Mouse (Mus musculus): ENCODE measurements around the gene Eefsec. TPM values are rescaled to one million over a fixed set of nuclear protein-coding genes. Genes with fewer than 3 reads are reported as not detected.
A peak's percentile ranks its signal among the peaks of the same experiment; 100 is the strongest.

Eefsec gene
- 37.7 and 42.8 TPM in 2 replicates for polyA plus RNA-seq (2015; fragmentation: Nextera tagmentation; extraction: Ambion mirVana)

GRCm38 (mm10) chr6:88446063-88447002, at the start of gene Eefsec:
TSS of gene Eefsec (minus strand) at chr6:88446539.
- Histone ChIP-seq H3K27ac (peak within 1 kb of the TSS; percentile 82), H3K4me3 (replicated peaks) (peak within 1 kb of the TSS; percentile 93), H3K4me2 (peak within 1 kb of the TSS; percentile 90), H3K27me3 (peaks cover 4% of the 10 kb centered on the region; the same call in 1 of the 2 replicates), H3K9me3 (replicated peaks) (no peaks in the 10 kb centered on the region), H3K36me3 (no peaks in the 10 kb centered on the region), H3K9ac (peak within 1 kb of the TSS; percentile 86), H3K4me1 (peaks cover 18% of the 10 kb centered on the region)
- under 1% methylated on average over 72 of the region's 72 CpGs for WGBS
- peak; percentile 89 for ATAC-seq (replicated peaks; ENCODE audit: low FRiP score)

GRCm38 (mm10) chr6:88493712-88494111, 47.4 kb upstream of the Eefsec start:
- H3K27ac ChIP-seq = no peak overlapping the region
- H3K27me3 ChIP-seq = no peaks in the 10 kb centered on the region
- H3K9me3 ChIP-seq (replicated peaks) = no peaks in the 10 kb centered on the region
- H3K4me1 ChIP-seq = 0 out of 2 replicates have a peak, but pooled peaks cover 2% of the 10 kb centered on the region
- H3K4me3 ChIP-seq (replicated peaks) = no peak overlapping the region
- no peak overlapping the region for H3K9ac ChIP-seq
- H3K36me3 ChIP-seq = peaks cover 74% of the 10 kb centered on the region
- no peak overlapping the region for H3K4me2 ChIP-seq
- 89% methylated on average over 6 of the region's 6 CpGs for WGBS
- ATAC-seq (replicated peaks; ENCODE audit: low FRiP score) = no peak

- Histone ChIP-seq H3K27me3 (no peaks in the 10 kb centered on the region), H3K4me3 (replicated peaks) (no peak overlapping the region), H3K4me2 (no peak overlapping the region), H3K4me1 (0 out of 2 replicates have a peak, but pooled peaks cover 2% of the 10 kb centered on the region), H3K9me3 (replicated peaks) (no peaks in the 10 kb centered on the region), H3K9ac (no peak overlapping the region), H3K36me3 (peaks cover 77% of the 10 kb centered on the region), H3K27ac (no peak overlapping the region)
- WGBS = 91% methylated on average over 12 of the region's 12 CpGs
- ATAC-seq (replicated peaks; ENCODE audit: low FRiP score) = no peak
Measured at GRCm38 (mm10) chr6:88490629-88491354, 44.5 kb upstream of the Eefsec start.

- ATAC-seq (replicated peaks; ENCODE audit: low FRiP score) = no peak
- H3K4me2 ChIP-seq = no peak overlapping the region
- 92% methylated on average over 6 of the region's 6 CpGs for WGBS
- H3K4me3 ChIP-seq (replicated peaks) = no peak overlapping the region
- no peak overlapping the region for H3K9ac ChIP-seq
- no peaks in the 10 kb centered on the region for H3K27me3 ChIP-seq
- H3K9me3 ChIP-seq (replicated peaks) = no peaks in the 10 kb centered on the region
- peaks cover 86% of the 10 kb centered on the region for H3K36me3 ChIP-seq
- no peaks in the 10 kb centered on the region for H3K4me1 ChIP-seq
- H3K27ac ChIP-seq = no peak overlapping the region
Measured at GRCm38 (mm10) chr6:88489834-88490233, 43.5 kb upstream of the Eefsec start.

GRCm38 (mm10) chr6:88489026-88489425, 42.7 kb upstream of the Eefsec start:
- Histone ChIP-seq H3K36me3 (peaks cover 92% of the 10 kb centered on the region), H3K9ac (no peak overlapping the region), H3K4me2 (no peak overlapping the region), H3K27ac (no peak overlapping the region), H3K9me3 (replicated peaks) (no peaks in the 10 kb centered on the region), H3K4me1 (no peaks in the 10 kb centered on the region), H3K27me3 (no peaks in the 10 kb centered on the region), H3K4me3 (replicated peaks) (no peak overlapping the region)
- no peak for ATAC-seq (replicated peaks; ENCODE audit: low FRiP score)
- WGBS = 91% methylated on average over 7 of the region's 7 CpGs

GRCm38 (mm10) chr6:88486893-88487292, 40.6 kb upstream of the Eefsec start:
- Histone ChIP-seq H3K36me3 (peaks cover 92% of the 10 kb centered on the region), H3K4me1 (no peaks in the 10 kb centered on the region), H3K27me3 (no peaks in the 10 kb centered on the region), H3K4me3 (replicated peaks) (no peak overlapping the region), H3K9ac (no peak overlapping the region), H3K4me2 (no peak overlapping the region), H3K9me3 (replicated peaks) (no peaks in the 10 kb centered on the region), H3K27ac (no peak overlapping the region)
- no peak for ATAC-seq (replicated peaks; ENCODE audit: low FRiP score)
- 77% methylated on average over 8 of the region's 8 CpGs for WGBS

- H3K4me1 ChIP-seq = no peaks in the 10 kb centered on the region
- H3K27me3 ChIP-seq = no peaks in the 10 kb centered on the region
- H3K9me3 ChIP-seq (replicated peaks) = no peaks in the 10 kb centered on the region
- no peak overlapping the region for H3K4me3 ChIP-seq (replicated peaks)
- WGBS = 79% methylated on average over 6 of the region's 6 CpGs
- no peak overlapping the region for H3K4me2 ChIP-seq
- no peak overlapping the region for H3K9ac ChIP-seq
- H3K36me3 ChIP-seq = peaks cover 92% of the 10 kb centered on the region
- ATAC-seq (replicated peaks; ENCODE audit: low FRiP score) = no peak
- H3K27ac ChIP-seq = no peak overlapping the region
Measured at GRCm38 (mm10) chr6:88485378-88485777, 39.0 kb upstream of the Eefsec start.

- no peak for ATAC-seq (replicated peaks; ENCODE audit: low FRiP score)
- no peaks in the 10 kb centered on the region for H3K27me3 ChIP-seq
Measured at GRCm38 (mm10) chr6:88483913-88484312, 37.6 kb upstream of the Eefsec start.

GRCm38 (mm10) chr6:88483111-88483510, 36.8 kb upstream of the Eefsec start:
- H3K9ac ChIP-seq = no peak overlapping the region
- 68% methylated on average over 7 of the region's 7 CpGs for WGBS
- H3K27me3 ChIP-seq = no peaks in the 10 kb centered on the region
- H3K4me3 ChIP-seq (replicated peaks) = no peak overlapping the region
- peaks cover 99% of the 10 kb centered on the region for H3K36me3 ChIP-seq
- no peaks in the 10 kb centered on the region for H3K9me3 ChIP-seq (replicated peaks)
- H3K4me2 ChIP-seq = no peak overlapping the region
- no peak overlapping the region for H3K27ac ChIP-seq
- ATAC-seq (replicated peaks; ENCODE audit: low FRiP score) = no peak
- H3K4me1 ChIP-seq = no peaks in the 10 kb centered on the region

More at GRCm38 (mm10) chr6:88483913-88484312, 37.6 kb upstream of the Eefsec start:
- H3K36me3 ChIP-seq = peaks cover 99% of the 10 kb centered on the region
- H3K4me2 ChIP-seq = no peak overlapping the region
- H3K4me1 ChIP-seq = no peaks in the 10 kb centered on the region
- no peak overlapping the region for H3K27ac ChIP-seq
- H3K9ac ChIP-seq = no peak overlapping the region
- no peaks in the 10 kb centered on the region for H3K9me3 ChIP-seq (replicated peaks)
- no peak overlapping the region for H3K4me3 ChIP-seq (replicated peaks)

GRCm38 (mm10) chr6:88480421-88480820, 34.1 kb upstream of the Eefsec start:
- H3K27ac ChIP-seq = no peak overlapping the region
- H3K4me2 ChIP-seq = no peak overlapping the region
- H3K9ac ChIP-seq = no peak overlapping the region
- no peak for ATAC-seq (replicated peaks; ENCODE audit: low FRiP score)
- no peak overlapping the region for H3K4me3 ChIP-seq (replicated peaks)
- peaks cover 98% of the 10 kb centered on the region for H3K36me3 ChIP-seq
- 32% methylated on average over 6 of the region's 6 CpGs for WGBS
- no peaks in the 10 kb centered on the region for H3K9me3 ChIP-seq (replicated peaks)
- H3K4me1 ChIP-seq = no peaks in the 10 kb centered on the region
- H3K27me3 ChIP-seq = no peaks in the 10 kb centered on the region

GRCm38 (mm10) chr6:88469878-88470277, 23.5 kb upstream of the Eefsec start:
- H3K36me3 ChIP-seq = peaks cover 76% of the 10 kb centered on the region
- H3K9me3 ChIP-seq (replicated peaks) = no peaks in the 10 kb centered on the region
- peaks cover 15% of the 10 kb centered on the region for H3K4me1 ChIP-seq
- ATAC-seq (replicated peaks; ENCODE audit: low FRiP score) = no peak
- H3K27ac ChIP-seq = no peak overlapping the region
- no peak overlapping the region for H3K4me3 ChIP-seq (replicated peaks)
- H3K9ac ChIP-seq = no peak overlapping the region
- no peak overlapping the region for H3K4me2 ChIP-seq
- 71% methylated on average over 6 of the region's 6 CpGs for WGBS
- H3K27me3 ChIP-seq = no peaks in the 10 kb centered on the region
